Mouse (Mus musculus) T-helper 17 cell (primary cell): Measurements from ENCODE around the gene Wwc2.

Experiments used
- in situ Hi-C, 2 experiments: fragments of 300-600 bp; cut with MboI, MseI; formaldehyde crosslinking; loops; 1 replicate in 1 of 2; 2 replicates in 1 of 2; pipeline ENCODE4 v1.15.1; 2025; ENCODE audit warnings: high pct_unique_total_duplicates in 2 of 2

Gene Wwc2

DNA sequence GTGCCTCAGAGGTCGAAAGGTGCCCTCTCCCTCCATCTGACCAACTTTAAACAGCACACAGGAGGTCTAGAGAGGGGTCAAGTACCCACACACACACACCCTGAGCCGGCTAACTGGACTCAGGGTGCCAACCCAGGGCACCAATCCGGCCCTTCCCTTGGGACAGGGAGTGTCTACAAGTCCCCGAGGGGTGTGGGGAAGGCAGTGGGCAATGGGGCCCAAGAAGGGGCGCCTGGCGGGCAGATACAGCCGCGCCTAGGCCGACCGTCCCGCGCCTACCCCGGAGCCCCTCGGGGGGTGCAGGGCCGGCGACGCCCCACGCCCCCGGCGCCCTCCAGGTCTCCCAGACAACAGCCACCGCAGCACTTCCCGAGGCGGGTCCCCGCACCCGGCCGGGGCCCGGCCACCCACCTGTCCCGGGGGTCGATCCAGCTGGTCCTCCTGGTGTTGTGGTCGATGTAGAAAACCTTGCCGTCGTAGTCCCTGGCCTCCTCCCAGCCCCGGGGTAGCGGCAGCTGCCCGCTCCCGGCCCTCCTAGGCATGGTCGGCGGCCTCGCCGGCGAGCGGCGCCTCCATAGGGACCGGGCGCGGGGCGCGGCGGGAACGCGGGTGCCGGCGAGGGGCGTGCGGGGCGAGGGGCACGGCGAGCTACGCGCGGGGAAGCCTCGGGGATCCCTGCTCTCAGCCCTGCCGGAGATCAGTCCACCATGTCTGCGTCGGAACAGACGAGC is 904 bp downstream of the Wwc2 start:
- in situ Hi-C loops, result no loop called here

DNA sequence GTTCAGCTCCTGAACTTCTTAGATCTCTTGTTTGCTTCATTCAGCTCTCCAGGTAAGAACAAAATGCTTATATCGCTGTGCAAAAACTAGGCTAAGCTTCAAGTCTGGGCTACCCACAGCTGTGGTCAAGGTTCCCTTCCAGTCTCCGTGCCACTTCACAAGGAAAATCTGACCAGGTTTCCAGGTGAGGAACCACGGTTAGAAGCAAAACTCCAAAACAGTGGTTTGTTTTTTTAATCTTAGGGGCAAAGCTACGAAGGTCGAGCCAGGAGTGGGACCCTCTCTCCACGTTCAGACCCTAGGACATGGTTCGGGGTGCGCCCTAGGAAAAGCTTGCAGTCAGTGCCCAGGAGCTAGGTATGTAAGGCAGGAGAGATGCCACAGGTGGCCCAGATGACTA is 1.5 kb downstream of the Wwc2 start:
- in situ Hi-C loops, result no loop called here

DNA sequence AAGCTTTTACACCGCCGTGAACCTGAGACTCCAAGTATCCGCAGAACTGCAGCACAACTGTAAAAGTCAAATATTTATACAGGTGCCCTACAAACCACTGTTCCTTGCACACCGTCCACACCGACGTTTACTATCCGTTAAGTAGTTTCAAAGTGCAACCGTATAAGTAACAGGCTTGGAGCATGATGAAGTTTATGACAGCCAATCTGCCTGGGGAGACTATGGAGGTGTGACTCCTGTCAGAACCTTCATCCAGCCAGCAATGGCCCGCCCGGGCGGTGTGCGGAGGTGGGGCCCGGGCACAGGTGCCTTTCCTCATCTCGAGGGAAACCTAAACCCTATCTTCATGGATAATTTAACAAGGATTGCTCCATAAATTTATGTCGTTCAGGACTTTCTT is 2.6 kb downstream of the Wwc2 start:
- in situ Hi-C loops, result no loop called here

DNA sequence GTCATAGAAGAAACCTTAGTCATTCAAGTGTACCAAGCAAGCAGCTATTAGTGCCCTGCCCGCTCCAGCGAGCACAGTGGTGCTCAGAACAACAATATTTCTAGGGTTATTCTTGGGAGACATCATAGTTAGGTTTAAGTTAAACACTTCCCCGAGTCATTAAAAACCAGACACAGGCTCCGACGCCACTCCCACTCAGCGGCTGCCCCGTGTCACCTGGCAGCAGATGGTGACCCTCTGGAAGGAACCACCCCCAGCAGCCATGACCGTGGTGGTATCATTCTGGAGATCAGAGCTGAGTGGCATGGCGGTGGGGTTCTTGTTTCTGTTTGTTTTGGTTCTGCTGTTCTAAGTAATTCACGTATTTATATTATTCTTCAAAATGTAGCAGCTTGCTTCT is 5.1 kb downstream of the Wwc2 start:
- in situ Hi-C loops, result no loop called here

DNA sequence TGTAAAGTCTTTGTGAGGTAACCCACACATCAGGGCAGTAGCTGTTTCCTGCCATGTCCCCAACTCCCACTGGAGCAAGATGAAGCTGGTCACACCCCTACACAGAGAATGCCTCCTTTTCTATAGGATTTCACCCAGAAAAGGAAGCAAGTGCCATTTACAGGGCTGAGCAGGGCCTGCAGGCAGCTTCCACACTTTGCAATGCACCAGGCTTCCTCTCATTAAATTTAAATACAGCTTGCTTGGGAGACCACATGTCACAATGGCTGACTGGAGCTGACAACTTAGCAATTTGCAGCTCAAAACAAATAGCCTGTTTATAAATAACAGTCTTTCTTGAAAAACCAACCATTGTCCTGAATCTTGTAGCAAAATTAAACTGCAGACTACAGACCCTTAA is 5.5 kb downstream of the Wwc2 start:
- in situ Hi-C loops, result no loop called here

DNA sequence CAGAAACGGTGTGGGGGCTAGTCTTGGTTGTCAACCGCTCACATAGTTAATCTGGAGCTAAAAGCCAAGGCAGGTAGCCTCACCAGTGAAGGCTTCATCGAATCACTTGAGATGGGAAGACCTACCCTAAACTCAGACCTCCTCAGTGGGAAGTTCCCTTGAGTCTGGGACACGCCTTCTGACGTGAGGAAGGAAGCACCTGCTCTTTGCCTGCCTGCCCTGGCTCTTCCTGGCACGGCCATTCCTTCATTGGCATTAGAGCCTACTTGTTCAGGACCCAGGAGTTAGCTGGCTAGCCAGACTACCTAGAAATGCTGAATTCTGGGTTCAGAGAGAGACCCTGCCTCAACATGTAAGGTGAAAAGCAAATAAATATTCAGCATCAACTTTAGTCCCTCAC is 9.6 kb downstream of the Wwc2 start:
- in situ Hi-C loops, result no loop called here

DNA sequence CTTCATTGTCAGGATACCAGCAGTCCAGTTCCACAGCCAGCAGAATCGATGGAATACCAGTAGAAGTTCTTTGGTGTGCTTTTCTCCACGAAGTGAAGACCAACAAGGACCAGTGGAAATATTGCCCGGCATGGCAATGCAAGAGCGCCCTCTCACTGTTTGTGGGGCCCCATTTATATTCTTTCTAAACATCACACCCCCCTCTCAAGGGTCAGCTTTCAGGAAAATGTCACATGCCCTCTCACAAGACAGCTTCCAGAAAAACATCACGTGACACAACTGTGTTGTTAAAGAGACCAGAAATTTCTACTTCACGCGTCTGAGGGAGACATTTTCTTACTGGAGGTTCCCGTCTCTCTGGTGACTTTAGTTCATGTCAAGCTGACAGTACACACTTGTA is 10.8 kb downstream of the Wwc2 start:
- in situ Hi-C loops, result loop anchor here in 1 of 2 experiments (5.0 kb wide), 1 partner anchor 37 kb away; no protein-coding TSS in a partner anchor

DNA sequence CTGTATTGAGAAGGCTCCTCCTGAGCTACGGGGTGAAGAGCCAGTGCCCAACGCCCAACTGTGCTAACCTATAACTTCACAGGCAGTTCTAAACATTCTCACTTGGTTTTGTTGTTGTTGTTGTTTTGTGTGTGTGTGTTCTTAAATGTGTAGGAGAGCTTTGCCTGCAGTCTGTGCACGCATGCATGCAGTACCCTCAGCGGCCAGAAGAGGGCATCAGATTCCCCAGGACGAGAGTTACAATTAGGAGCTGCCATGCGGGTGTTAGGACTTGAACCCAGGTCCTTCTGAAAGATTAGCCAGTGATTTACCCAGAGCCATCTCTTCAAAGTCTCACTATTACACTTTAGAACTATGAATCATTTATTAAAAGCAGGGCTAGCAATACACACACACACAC is 12.0 kb downstream of the Wwc2 start:
- in situ Hi-C loops, result loop anchor here in 1 of 2 experiments (5.0 kb wide), 1 partner anchor 39 kb away; no protein-coding TSS in a partner anchor

DNA sequence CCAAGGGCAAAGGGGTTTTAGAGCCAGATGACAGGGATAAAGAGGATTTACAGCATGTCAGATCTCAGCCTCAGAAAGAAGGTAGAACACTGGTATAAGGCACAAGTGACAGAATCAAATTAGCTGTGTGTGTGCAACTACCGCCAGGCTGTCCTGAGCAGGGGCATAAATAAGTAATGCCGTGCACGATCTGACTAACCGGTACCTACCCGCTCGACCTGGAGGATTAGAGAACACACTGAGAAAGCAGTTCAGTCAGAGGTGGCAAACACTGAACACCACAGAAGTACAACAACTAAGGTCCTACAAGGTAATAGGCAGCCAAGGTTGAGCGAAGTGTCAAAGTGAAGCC is 15.8 kb downstream of the Wwc2 start:
- in situ Hi-C loops, result loop anchor here (5.0 kb wide), 1 partner anchor 42 kb away; no protein-coding TSS in a partner anchor

DNA sequence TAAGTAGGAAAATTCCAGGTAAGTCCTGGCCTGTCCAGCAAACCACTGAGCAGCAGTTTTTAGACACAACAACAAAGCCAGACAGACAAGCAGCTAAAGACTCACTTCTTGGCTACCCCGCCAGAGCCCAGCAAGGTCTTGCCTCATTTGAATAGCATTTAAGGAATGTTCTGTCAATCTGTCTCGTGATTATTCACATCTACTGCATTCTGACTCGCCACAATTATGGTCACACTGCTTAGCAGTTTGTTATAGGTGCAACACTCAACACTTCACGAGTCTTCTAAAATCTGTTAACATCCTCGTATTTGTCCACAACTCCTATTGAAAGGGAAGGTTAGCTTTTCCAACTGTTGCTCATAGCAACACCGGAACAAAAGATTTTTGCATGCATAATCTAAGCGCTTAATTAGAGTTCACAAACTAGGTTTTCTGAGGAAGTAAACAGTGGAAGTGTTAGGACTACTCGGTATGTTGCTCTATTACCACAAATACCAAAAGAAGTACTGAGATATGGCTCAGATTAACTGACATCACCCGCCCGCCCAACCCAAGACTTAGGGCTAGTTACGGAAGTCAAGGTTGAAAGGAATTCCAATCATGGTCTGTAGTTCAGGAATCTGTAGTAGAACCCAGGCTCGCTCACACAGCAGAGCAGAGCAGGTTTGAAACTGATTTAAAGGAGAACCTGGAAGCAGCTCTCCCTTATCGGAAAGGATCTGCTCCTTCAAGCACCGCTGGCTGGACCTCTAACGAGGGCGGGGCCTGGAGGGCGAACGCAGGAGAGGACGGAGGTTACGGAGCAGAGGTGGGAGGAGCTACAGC is 16.4 kb downstream of the Wwc2 start:
- in situ Hi-C loops, result loop anchor here in 1 of 2 experiments (5.0 kb wide), 1 partner anchor 43 kb away; no protein-coding TSS in a partner anchor

DNA sequence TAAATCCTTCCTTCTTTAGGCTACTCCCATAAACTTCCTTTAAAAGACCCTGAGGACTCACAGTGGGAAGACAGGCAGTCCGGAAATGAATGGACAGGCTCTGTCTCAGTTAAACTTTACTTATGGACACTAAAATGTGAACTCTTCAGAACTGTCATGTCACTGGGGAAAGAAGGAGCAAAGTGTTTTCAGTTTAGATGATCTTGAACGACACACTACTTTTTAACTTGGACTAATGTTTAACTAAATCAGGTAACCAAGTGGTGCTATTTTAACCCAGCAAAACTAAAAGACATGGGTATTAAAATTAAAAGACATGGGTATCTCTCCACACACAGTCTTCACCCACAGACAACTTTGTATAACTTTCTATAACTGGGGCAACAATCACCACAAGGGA is 19.6 kb downstream of the Wwc2 start:
- in situ Hi-C loops, result loop anchor here in 1 of 2 experiments (5.0 kb wide), 1 partner anchor 46 kb away; no protein-coding TSS in a partner anchor

DNA sequence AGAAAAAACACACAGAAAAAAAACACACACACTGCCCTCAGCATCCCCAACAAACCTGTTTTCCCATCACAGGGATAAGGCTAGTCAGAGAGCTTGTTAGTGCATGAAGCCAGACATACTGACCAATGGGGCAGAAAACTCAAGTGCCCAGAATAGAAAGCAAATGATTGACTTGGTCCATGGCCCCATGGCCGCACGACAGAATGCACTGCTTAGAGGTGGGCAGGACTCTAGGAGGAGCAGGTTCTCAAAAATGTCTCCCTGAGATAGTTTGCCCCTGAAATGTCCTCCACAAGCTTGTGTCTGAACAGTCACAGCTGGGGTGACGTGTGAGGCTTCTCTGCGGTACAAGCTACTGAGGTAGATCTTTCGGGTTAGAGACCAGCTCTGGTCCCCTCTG is 20.1 kb downstream of the Wwc2 start:
- in situ Hi-C loops, result loop anchor here in 1 of 2 experiments (5.0 kb wide), 1 partner anchor 47 kb away; no protein-coding TSS in a partner anchor

DNA sequence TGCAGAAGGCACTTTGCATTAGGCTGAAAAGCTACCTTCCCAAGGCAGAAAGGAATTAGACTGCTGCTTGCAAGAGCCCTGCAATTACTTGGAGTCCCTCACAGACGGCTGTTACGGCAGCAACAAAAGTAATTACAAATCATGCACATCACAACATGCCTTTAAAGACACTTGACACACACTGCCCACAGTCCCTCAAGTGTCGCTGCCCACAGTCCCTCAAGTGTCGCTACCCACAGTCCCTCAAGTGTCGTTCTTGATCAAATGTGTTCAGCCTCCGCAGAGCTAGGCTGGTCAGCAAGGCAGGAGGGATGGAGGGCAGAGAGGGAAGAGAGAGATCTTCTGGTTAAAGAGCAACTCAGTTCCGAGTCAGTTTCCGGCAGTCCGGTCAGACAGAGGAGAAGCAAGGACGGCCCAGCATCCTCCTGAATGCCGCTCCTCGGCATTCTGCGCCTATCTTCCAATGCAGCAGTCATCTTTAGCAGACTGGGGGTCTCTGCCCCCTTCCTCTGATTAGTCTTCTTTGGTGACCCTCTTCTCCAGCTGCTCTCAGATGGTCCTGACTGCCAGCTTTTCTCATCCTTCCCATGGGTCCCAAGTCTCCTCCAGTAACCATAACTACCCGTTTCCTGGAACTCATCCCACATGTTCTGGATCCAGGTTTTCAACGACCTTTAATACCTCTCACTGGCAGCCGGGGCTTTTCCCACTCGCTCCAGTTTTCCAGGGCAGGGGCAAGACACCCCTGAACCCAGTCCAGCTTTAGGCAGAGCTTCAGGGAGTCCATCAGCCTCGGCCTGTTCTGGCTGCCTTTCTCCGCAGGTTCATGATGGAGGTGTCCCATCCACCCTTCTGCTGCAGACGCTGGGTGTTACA is 23.4 kb downstream of the Wwc2 start:
- in situ Hi-C loops, result no loop called here

DNA sequence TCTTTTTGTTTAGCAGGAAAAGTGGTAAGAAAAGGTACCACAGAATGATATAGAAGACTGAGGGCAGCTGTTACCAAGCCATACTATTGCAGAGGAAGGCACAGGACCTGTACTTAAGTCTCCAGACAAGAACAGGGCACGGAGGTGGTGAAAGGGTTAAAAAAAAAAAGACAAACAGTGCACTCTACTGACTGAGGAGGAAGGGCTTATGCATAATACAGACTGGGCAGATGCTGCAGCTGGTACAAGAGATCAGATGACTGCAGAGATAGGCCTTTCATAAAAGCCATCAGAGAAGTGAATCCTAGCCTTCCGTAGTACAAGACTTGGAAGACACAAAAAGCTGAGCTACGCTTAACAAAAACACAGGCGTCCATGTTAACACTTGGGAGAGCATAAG is 28.2 kb downstream of the Wwc2 start:
- in situ Hi-C loops, result no loop called here

DNA sequence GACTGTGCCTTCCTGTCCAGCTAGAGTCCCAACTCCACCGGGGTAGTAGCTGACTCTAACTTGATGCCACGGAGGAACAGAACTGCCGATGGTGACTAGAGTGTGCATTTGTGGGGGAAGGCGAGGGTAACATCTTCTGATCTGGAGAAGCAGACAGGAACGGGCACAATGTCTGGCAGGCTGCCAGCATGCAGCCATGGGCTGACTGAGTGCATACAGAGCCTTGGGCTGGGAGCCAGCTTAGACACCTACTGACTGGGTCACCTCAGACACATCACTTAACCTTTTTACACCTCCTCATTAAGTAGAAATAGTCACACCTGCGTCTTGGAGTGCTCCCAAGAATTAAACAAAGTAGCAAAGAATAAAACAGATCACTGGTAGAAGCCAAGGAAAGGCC is 28.7 kb downstream of the Wwc2 start:
- in situ Hi-C loops, result no loop called here

DNA sequence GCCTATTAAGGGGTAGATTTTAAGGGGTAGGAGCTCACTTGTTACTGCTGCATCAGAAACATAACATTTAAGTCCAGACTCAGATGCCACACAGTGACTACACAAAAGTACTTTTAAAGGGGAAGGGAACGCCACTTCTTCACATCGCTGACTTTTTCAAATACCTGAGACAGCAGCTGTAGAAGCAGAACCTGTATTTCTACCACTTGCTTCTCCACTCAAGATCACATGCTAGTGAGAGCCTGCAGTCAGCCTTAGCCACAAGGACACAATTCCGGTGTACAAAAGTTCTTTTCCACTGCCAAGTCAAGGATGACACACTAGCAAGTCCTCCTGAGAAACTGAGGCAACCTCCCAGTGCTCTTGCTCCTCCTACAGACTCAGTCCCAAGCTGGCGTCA is 33.2 kb downstream of the Wwc2 start:
- in situ Hi-C loops, result no loop called here

DNA sequence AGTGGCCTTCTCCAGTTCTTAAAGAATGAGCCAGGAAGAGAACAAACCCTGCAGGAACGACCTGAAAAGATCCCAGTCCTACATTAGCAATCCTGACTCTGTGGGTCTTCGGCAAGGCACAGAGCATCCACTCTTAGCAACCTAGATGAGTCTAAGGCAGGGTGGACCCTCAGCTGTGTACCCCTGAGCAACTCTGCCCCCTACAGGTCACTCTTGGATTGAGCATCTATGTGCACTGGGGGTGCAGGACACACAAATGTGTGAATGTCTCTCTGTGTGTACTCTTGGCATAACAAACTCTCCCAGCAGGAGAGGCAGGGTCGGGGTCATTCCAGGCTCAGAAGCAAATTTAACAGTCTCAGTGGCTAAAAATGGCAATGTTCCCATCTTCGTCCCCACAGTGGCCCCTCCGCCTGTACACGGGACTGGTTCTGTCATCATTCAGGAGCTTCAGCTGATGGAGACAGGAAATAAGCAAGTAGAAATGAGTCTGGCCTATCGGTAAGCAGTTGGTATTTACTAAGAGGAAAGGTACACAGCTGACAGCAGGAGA is 39.3 kb downstream of the Wwc2 start:
- in situ Hi-C loops, result no loop called here

DNA sequence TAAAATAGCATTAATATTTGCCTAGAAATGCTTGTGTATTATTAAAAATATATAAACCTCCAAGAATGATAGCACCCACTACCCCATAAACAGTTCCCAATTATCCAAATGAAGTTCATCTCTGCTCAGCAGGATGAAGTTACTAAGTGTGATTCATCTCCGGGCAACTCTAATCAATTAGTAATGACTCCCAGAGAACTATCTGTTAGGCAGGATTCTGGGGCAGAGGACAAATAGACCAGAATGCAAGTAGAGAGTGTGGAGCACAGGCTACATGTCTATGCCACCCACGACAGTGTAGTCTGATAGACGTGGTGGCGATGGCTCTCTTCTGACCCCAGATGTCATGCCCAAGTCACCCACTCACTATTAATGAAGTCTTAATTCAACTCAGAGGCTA is 41.9 kb downstream of the Wwc2 start:
- in situ Hi-C loops, result no loop called here

DNA sequence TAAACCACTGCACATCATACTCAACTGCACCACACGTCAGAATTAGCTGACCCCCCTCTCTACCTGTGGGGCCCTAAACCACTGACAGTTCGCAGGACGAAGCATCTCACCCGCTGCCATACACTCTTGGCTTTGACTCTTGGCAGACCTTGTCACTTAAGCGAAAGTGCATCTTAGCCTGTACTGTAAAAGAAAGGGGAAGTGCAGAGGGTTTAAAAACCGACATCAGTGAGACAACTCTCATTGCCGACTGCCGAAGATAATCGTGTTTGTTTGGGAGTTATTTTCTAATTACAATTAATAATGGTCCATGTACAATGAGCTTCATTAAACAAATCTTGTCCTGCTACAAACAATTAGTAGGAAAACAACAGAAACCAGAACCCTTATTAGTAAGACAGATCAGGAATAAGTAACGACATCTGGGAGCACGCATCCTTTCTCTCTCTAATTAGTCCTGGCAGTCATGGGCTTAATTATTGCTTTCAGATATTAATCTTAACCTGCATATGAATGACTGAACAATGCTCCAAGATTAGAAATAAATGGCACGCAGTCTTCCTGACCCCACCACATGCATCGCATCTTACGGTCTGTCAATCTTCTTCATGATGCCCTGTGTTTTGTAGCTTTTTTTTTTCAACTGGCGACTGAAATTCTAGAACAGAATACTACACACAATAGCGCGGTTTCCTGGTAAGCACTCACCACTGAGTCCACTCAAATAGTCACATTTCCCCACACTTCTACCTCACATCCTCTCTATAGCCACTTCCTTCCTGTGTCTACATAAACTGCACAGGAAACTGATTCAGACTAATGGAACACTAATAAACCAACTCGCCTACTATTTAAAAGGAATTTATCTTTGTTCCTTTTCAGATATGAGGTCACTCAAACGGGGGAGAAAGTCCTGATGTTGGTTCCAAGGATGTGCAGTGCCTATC is 42.8 kb downstream of the Wwc2 start:
- in situ Hi-C loops, result no loop called here

DNA sequence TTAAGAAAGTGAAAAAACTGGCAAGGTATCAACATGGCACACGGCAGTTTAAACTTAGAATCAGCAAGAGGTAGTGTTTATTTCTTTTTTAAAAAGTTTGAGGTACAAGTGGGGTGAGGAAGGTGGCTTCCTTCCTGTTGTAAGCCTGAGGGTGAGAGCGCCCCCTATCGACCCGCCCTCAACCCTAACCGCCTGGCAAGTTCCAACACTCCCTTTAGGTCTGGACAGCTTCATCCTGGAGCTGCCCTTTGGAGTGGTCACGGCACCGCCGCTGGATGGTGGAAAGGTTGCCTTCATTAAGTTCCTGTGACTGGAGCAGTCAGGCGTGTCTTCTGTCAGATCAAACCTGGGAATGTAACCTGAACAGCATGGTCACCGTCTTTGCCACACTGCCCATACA is 47.7 kb downstream of the Wwc2 start:
- in situ Hi-C loops, result no loop called here
